Mouse (Mus musculus) spleen, adult 12 weeks (tissue): ENCODE results near the gene L1td1.

Experiments used
- DNase-seq: peaks from one replicate; pipeline ENCODE4 v3.0.0; 2022; ENCODE audit warnings: low spot score

L1td1 gene

GRCm38 (mm10) chr4:98739753-98740152, 13.2 kb downstream of the L1td1 start:
- DNase-seq: no peak

GRCm38 (mm10) chr4:98743209-98743905, 16.8 kb downstream of the L1td1 start:
- DNase-seq: no peak

GRCm38 (mm10) chr4:98743906-98744210, 17.3 kb downstream of the L1td1 start:
- no peak for DNase-seq

GRCm38 (mm10) chr4:98754456-98754855, 27.9 kb downstream of the L1td1 start:
- no peak for DNase-seq

- DNase-seq: no peak
Measured at GRCm38 (mm10) chr4:98756141-98756540, 29.6 kb downstream of the L1td1 start.

GRCm38 (mm10) chr4:98758012-98758821, 31.7 kb downstream of the L1td1 start:
- no peak for DNase-seq

- no peak for DNase-seq
Measured at GRCm38 (mm10) chr4:98758872-98759518, 32.5 kb downstream of the L1td1 start.

GRCm38 (mm10) chr4:98767134-98768133, 40.9 kb downstream of the L1td1 start:
- no peak for DNase-seq

GRCm38 (mm10) chr4:98773785-98774184, 47.3 kb downstream of the L1td1 start:
- no peak for DNase-seq

- no peak for DNase-seq
Measured at GRCm38 (mm10) chr4:98776721-98777427, 50.3 kb downstream of the L1td1 start.

- no peak for DNase-seq
Measured at GRCm38 (mm10) chr4:98777464-98777863, 50.9 kb downstream of the L1td1 start.

- no peak for DNase-seq
Measured at GRCm38 (mm10) chr4:98778219-98778618, 51.7 kb downstream of the L1td1 start.

- DNase-seq: no peak
Measured at GRCm38 (mm10) chr4:98785851-98786250, 59.3 kb downstream of the L1td1 start.

GRCm38 (mm10) chr4:98786281-98786680, 59.7 kb downstream of the L1td1 start:
- no peak for DNase-seq
